Mouse (Mus musculus) lung, embryonic 14.5 days (tissue): ENCODE data around the gene Mtor. TPM values are rescaled to one million over a fixed set of nuclear protein-coding genes. Genes with fewer than 3 reads are reported as not detected.

ENCODE experiments used
- ATAC-seq: fragments of 200-750 bp; cut with Nextera tagmentation; 2 replicates; pipeline ENCODE4 v1.8.0; 2017; ENCODE audit warnings: mild to moderate bottlenecking, moderate TSS enrichment, moderate library complexity; ENCODE audit not compliant: insufficient read depth
- DNase-seq: peaks from one replicate; pipeline ENCODE4 v3.0.0-alpha.2; 2015
- H3K27ac ChIP-seq: fragments of 300-500 bp; sonication (generic); 2 replicates; pipeline ENCODE4 v1.5.1; 2014; ENCODE audit warnings: low read depth, mild to moderate bottlenecking, moderate library complexity
- H3K27me3 ChIP-seq: fragments of 300-500 bp; sonication (generic); 2 replicates; pipeline ENCODE4 v1.6.1; 2014; ENCODE audit warnings: low read length, control low read depth; ENCODE audit not compliant: insufficient read depth
- H3K36me3 ChIP-seq: fragments of 300-500 bp; sonication (generic); 2 replicates; pipeline ENCODE4 v1.6.1; 2014; ENCODE audit warnings: control low read depth; ENCODE audit not compliant: insufficient read depth
- H3K4me1 ChIP-seq: fragments of 300-500 bp; sonication (generic); 2 replicates; pipeline ENCODE4 v1.6.1; 2014; ENCODE audit warnings: antibody characterized with exemption, control low read depth; ENCODE audit not compliant: insufficient read depth
- H3K4me2 ChIP-seq: fragments of 300-500 bp; sonication (generic); 2 replicates; pipeline ENCODE4 v1.6.1; 2014; ENCODE audit warnings: mild to moderate bottlenecking
- H3K4me3 ChIP-seq: fragments of 300-500 bp; sonication (generic); 2 replicates; pipeline ENCODE4 v1.5.1; 2014; ENCODE audit warnings: low read depth, low read length
- H3K9ac ChIP-seq: fragments of 300-500 bp; sonication (generic); 2 replicates; pipeline ENCODE4 v1.6.1; 2014
- H3K9me3 ChIP-seq: fragments of 300-500 bp; sonication (generic); 2 replicates; pipeline ENCODE4 v1.6.1; 2016; ENCODE audit warnings: low read depth, low read length, control low read depth
- CTCF ChIP-seq: IDR thresholded peaks from 2 replicates; pipeline ENCODE4 v1.5.1; 2016; ENCODE audit warnings: antibody characterized with exemption, low read depth
- WGBS: fragments of 180-500 bp; shearing (Covaris S2); extraction: QIAGEN DNeasy Blood & Tissue Kit; methylation state at CpG from one replicate; pipeline ENCODE4 v1.1.7; 2014; 5-methylcytosine and 5-hydroxymethylcytosine counted together
- polyA plus RNA-seq: library from polyadenylated mRNA; unstranded; fragments of >200 nt; fragmentation: Nextera tagmentation; extraction: Ambion mirVana; gene quantifications from 2 replicates; pipeline ENCODE4 v1.2.1, GENCODE M21; 2014

Gene Mtor
- polyA plus RNA-seq, 1 experiment from 2014 or later: 21.3 TPM

- Histone ChIP-seq H3K36me3 (peaks cover 93% of the 10 kb centered on the region), H3K27ac (no peak overlapping the region), H3K4me1 (no peaks in the 10 kb centered on the region), H3K27me3 (no peaks in the 10 kb centered on the region), H3K9me3 (no peaks in the 10 kb centered on the region), H3K4me3 (no peak overlapping the region), H3K4me2 (no peak overlapping the region), H3K9ac (no peak overlapping the region)
- DNase-seq: no peak
- 94% methylated on average over 13 of the region's 13 CpGs for WGBS
- TF ChIP-seq CTCF: no peak
- ATAC-seq: peak; percentile 14; the same call in 1 of the 2 replicates
These were observed 14.3 kb downstream of the Mtor start for GRCm38 (mm10) chr4:148462717-148463116.

- no peaks in the 10 kb centered on the region for H3K4me1 ChIP-seq
- H3K27me3 ChIP-seq: no peaks in the 10 kb centered on the region
- WGBS: 72% methylated on average over 14 of the region's 14 CpGs
- DNase-seq: peak; percentile 72
- TF ChIP-seq CTCF: peak; percentile 53
- no peaks in the 10 kb centered on the region for H3K9me3 ChIP-seq
- H3K9ac ChIP-seq: no peak overlapping the region
- H3K4me3 ChIP-seq: no peak overlapping the region
- no peak overlapping the region for H3K27ac ChIP-seq
- no peak overlapping the region for H3K4me2 ChIP-seq
- peak; percentile 65; the same call in 1 of the 2 replicates for ATAC-seq
- H3K36me3 ChIP-seq: peaks cover 93% of the 10 kb centered on the region
These were observed 15.0 kb downstream of the Mtor start for GRCm38 (mm10) chr4:148463208-148463960.

- Histone ChIP-seq H3K4me1 (no peaks in the 10 kb centered on the region), H3K4me2 (no peak overlapping the region), H3K9ac (no peak overlapping the region), H3K27ac (no peak overlapping the region), H3K27me3 (no peaks in the 10 kb centered on the region), H3K9me3 (no peaks in the 10 kb centered on the region), H3K4me3 (no peak overlapping the region), H3K36me3 (peaks cover 93% of the 10 kb centered on the region)
- ATAC-seq: no peak
- WGBS: 88% methylated on average over 12 of the region's 12 CpGs
- no peak for DNase-seq
- TF ChIP-seq CTCF: no peak
These were observed 15.9 kb downstream of the Mtor start for GRCm38 (mm10) chr4:148464301-148464700.

GRCm38 (mm10) chr4:148464869-148465268 lies 16.5 kb downstream of the Mtor start:
- H3K27me3 ChIP-seq: no peaks in the 10 kb centered on the region
- DNase-seq: no peak
- ATAC-seq: no peak
- H3K9ac ChIP-seq: no peak overlapping the region
- peaks cover 93% of the 10 kb centered on the region for H3K36me3 ChIP-seq
- no peak for TF ChIP-seq CTCF
- no peak overlapping the region for H3K4me3 ChIP-seq
- no peak overlapping the region for H3K4me2 ChIP-seq
- no peaks in the 10 kb centered on the region for H3K9me3 ChIP-seq
- no peaks in the 10 kb centered on the region for H3K4me1 ChIP-seq
- H3K27ac ChIP-seq: no peak overlapping the region
- 93% methylated on average over 12 of the region's 12 CpGs for WGBS

- H3K9me3 ChIP-seq: no peaks in the 10 kb centered on the region
- no peak overlapping the region for H3K4me2 ChIP-seq
- no peak overlapping the region for H3K27ac ChIP-seq
- no peak overlapping the region for H3K4me3 ChIP-seq
- no peaks in the 10 kb centered on the region for H3K27me3 ChIP-seq
- no peaks in the 10 kb centered on the region for H3K4me1 ChIP-seq
- no peak for TF ChIP-seq CTCF
- WGBS: 92% methylated on average over 5 of the region's 5 CpGs
- peaks cover 95% of the 10 kb centered on the region for H3K36me3 ChIP-seq
- no peak overlapping the region for H3K9ac ChIP-seq
- no peak for ATAC-seq
- no peak for DNase-seq
These were observed 18.2 kb downstream of the Mtor start for GRCm38 (mm10) chr4:148466511-148467079.

- Histone ChIP-seq H3K9me3 (no peaks in the 10 kb centered on the region), H3K27ac (no peak overlapping the region), H3K4me3 (no peak overlapping the region), H3K4me1 (no peaks in the 10 kb centered on the region), H3K36me3 (peaks cover 97% of the 10 kb centered on the region), H3K4me2 (no peak overlapping the region), H3K27me3 (no peaks in the 10 kb centered on the region), H3K9ac (no peak overlapping the region)
- DNase-seq (no peak), ATAC-seq (no peak)
- 88% methylated on average over 10 of the region's 10 CpGs for WGBS
- TF ChIP-seq CTCF: no peak
These were observed 20.0 kb downstream of the Mtor start for GRCm38 (mm10) chr4:148468396-148468795.

GRCm38 (mm10) chr4:148469487-148470252 lies 21.3 kb downstream of the Mtor start:
- Histone ChIP-seq H3K9ac (no peak overlapping the region), H3K9me3 (no peaks in the 10 kb centered on the region), H3K4me2 (no peak overlapping the region), H3K4me1 (no peaks in the 10 kb centered on the region), H3K27me3 (no peaks in the 10 kb centered on the region), H3K27ac (no peak overlapping the region), H3K4me3 (no peak overlapping the region), H3K36me3 (peaks cover 93% of the 10 kb centered on the region)
- no peak for DNase-seq
- WGBS: 92% methylated on average over 11 of the region's 11 CpGs
- TF ChIP-seq CTCF: no peak
- ATAC-seq: no peak
